Mouse (Mus musculus): ENCODE measurements at regions not wholly inside any gene's neighbourhood (a gene's known extent, or its start where the extent isn't known, plus 50 kb on each side); places are given as distances from the start of the nearest gene placed in this dataset.

- no peak for DNase-seq
Observed at GRCm38 (mm10) chr1:42012911-42013310, 682.7 kb upstream of the Pou3f3 start.

- DNase-seq, result no peak
Observed at GRCm38 (mm10) chr1:42018966-42019365, 676.6 kb upstream of the Pou3f3 start.

- no peak for DNase-seq
Observed at GRCm38 (mm10) chr1:42025781-42026180, 669.8 kb upstream of the Pou3f3 start.

GRCm38 (mm10) chr1:42026423-42026822, 669.1 kb upstream of the Pou3f3 start:
- DNase-seq, result no peak

- no peak for DNase-seq
Observed at GRCm38 (mm10) chr1:42033786-42034185, 661.8 kb upstream of the Pou3f3 start.

- no peak for DNase-seq
Observed at GRCm38 (mm10) chr1:42035371-42035770, 660.2 kb upstream of the Pou3f3 start.

GRCm38 (mm10) chr1:42041544-42041943, 654.0 kb upstream of the Pou3f3 start:
- DNase-seq, result no peak

- DNase-seq, result no peak
Observed at GRCm38 (mm10) chr1:42058494-42058893, 637.1 kb upstream of the Pou3f3 start.

GRCm38 (mm10) chr1:42070064-42070463, 625.5 kb upstream of the Pou3f3 start:
- DNase-seq, result no peak

GRCm38 (mm10) chr1:42096026-42096425, 599.5 kb upstream of the Pou3f3 start:
- peak; percentile 7 for DNase-seq

GRCm38 (mm10) chr1:42098580-42098979, 597.0 kb upstream of the Pou3f3 start:
- DNase-seq, result peak; percentile 53

- no peak for DNase-seq
Observed at GRCm38 (mm10) chr1:42107521-42107920, 588.0 kb upstream of the Pou3f3 start.

GRCm38 (mm10) chr1:42107925-42108324, 587.6 kb upstream of the Pou3f3 start:
- DNase-seq, result no peak

- DNase-seq, result no peak
Observed at GRCm38 (mm10) chr1:42152175-42152790, 543.3 kb upstream of the Pou3f3 start.

GRCm38 (mm10) chr1:42152916-42153315, 542.7 kb upstream of the Pou3f3 start:
- no peak for DNase-seq

GRCm38 (mm10) chr1:42167790-42168572, 527.6 kb upstream of the Pou3f3 start:
- no peak for DNase-seq

GRCm38 (mm10) chr1:42169505-42169904, 526.1 kb upstream of the Pou3f3 start:
- DNase-seq, result no peak

- no peak for DNase-seq
Observed at GRCm38 (mm10) chr1:42186295-42186694, 509.3 kb upstream of the Pou3f3 start.

- no peak for DNase-seq
Observed at GRCm38 (mm10) chr1:42228098-42228497, 467.5 kb upstream of the Pou3f3 start.

- DNase-seq, result no peak
Observed at GRCm38 (mm10) chr1:42229711-42230110, 465.9 kb upstream of the Pou3f3 start.

GRCm38 (mm10) chr1:42230469-42231040, 465.0 kb upstream of the Pou3f3 start:
- no peak for DNase-seq

GRCm38 (mm10) chr1:42231091-42231490, 464.5 kb upstream of the Pou3f3 start:
- no peak for DNase-seq

- no peak for DNase-seq
Observed at GRCm38 (mm10) chr1:42231897-42232296, 463.7 kb upstream of the Pou3f3 start.

GRCm38 (mm10) chr1:42232716-42233115, 462.9 kb upstream of the Pou3f3 start:
- DNase-seq, result no peak
